Mouse (Mus musculus) megakaryocyte, embryonic 14.5 days (primary cell): ENCODE measurements around the gene Rps12.

Experiments
- FLI1 ChIP-seq: IDR thresholded peaks from 2 replicates; pipeline ENCODE4 v1.6.1; 2012; ENCODE audit warnings: low read length, inconsistent platforms, mixed read lengths
- GATA1 ChIP-seq: IDR thresholded peaks from 3 replicates; pipeline ENCODE4 v1.6.1; 2012; ENCODE audit warnings: mixed read lengths, low read length, inconsistent platforms, borderline replicate concordance

GRCm38 (mm10) chr10:23826516-23826915, 39.4 kb upstream of the Rps12 start:
- TF ChIP-seq GATA1 (no peak), FLI1 (no peak)
